Mouse (Mus musculus) neural tube, embryonic 10.5 days (tissue): Measurements from ENCODE around the gene 1110057P08Rik.
"Not testable (repeated sequence)": the region's sequence is repeated elsewhere in the genome, so short reads cannot be mapped to it uniquely, and the experiment has no call there.

Source experiments
- DNase-seq: peaks from one replicate; pipeline ENCODE4 v3.0.0-alpha.2; 2017; ENCODE audit warnings: low spot score; ENCODE audit errors: extremely low spot score

1110057P08Rik gene

DNA sequence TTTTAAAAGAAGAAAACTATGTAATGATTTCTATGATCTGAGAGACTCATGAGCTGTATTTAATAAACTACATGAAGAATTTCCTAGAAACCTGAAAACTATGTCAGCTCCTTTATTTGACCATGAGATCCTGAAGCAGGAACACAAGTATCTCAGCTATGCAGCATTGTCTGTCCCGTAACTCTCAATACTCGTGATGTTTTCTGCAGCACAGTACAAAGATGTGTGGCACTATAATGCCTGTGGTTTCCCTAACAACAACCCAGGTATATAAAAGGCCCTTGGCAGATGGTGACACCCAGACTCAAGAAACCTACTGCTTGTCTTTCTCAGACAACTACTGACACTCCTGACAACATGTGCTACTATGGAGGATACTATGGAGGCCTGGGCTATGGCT, at the start of gene 1110057P08Rik:
TSS of gene 1110057P08Rik (plus strand) at position 301 of the 400 bp plus-strand sequence.
- DNase-seq = no peak

GRCm38 (mm10) chr16:89140551-89140950, 34.0 kb upstream of the 1110057P08Rik start, which contains the start of gene Gm6358:
Gene Gm6358 (plus strand): TSS chr16:89140851.
- DNase-seq = no peak

DNA sequence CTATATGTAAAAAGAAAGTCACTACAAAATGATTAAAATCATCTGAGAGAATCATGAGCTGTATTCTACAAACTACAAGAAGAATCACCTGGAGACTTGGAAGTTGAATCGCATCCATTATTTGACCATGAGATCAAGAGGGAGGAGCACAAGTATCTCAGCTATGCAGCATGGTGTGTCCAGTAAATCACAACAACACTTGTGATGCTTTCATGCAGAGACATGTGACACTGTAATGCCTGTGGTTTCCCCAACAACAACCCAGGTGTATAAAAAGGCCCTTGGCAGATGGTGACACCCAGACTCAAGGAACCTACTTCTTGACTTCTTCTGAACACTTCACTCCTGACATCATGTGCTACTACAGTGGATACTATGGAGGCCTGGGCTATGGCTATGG, 23.7 kb upstream of the 1110057P08Rik start, which contains the start of gene Gm10061:
TSS of gene Gm10061 (plus strand) at position 301 of the 400 bp plus-strand sequence.
- DNase-seq = no peak

- DNase-seq = no peak
Observed at GRCm38 (mm10) chr16:89157652-89158051, 16.9 kb upstream of the 1110057P08Rik start, which contains the start of gene Gm9789. Gene Gm9789 (plus strand): TSS chr16:89157952.

DNA sequence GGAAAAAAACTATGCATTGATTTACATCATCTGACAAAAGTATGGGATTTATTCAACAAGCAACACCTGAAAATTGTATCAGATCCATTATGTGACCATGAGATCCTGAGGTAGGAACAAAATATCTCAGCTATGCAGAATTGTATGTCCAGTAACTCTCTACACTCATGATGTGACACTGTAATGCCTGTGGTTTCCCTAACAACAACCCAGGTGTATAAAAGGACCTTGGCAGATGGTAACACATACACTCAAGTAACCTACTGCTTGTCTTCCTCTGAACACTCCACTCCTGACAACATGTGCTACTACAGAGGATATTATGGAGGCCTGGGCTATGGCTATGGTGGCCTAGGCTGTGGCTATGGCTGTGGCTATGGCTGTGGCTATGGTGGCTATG, 5.3 kb upstream of the 1110057P08Rik start, which contains the start of gene Gm7735:
TSS of gene Gm7735 (plus strand) at position 301 of the 400 bp plus-strand sequence.
- DNase-seq = not testable (repeated sequence)

DNA sequence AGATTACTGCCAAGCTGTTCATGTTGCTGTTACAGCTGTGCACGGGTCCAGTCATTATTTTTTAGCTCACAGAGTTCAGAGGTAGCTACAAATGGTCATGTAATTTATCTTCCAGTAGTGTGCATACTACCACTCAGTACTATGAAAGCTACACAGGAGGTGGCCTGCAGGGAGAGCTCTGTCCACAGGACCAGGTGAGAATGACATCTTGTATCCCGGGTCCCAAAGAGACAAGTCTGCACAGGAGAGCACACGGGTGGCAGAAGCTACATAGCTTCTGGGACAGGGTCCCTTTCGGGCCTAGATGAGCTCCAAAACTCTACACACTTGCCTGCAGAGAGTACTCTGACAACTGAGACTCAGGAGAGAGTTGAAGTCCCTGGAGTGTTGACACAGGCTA, 14.1 kb downstream of the 1110057P08Rik start:
- DNase-seq = no peak

GRCm38 (mm10) chr16:89205561-89205960, 31.0 kb downstream of the 1110057P08Rik start, which contains the start of gene Krtap20-2:
Gene Krtap20-2 (plus strand): TSS chr16:89205861.
- DNase-seq = no peak
